Mouse (Mus musculus): ENCODE data around the gene Tfpi. TPM values are rescaled to one million over a fixed set of nuclear protein-coding genes. Genes with fewer than 3 reads are reported as not detected.

The Tfpi gene
- polyA plus RNA-seq, 1 experiment: 23.2 TPM

DNA sequence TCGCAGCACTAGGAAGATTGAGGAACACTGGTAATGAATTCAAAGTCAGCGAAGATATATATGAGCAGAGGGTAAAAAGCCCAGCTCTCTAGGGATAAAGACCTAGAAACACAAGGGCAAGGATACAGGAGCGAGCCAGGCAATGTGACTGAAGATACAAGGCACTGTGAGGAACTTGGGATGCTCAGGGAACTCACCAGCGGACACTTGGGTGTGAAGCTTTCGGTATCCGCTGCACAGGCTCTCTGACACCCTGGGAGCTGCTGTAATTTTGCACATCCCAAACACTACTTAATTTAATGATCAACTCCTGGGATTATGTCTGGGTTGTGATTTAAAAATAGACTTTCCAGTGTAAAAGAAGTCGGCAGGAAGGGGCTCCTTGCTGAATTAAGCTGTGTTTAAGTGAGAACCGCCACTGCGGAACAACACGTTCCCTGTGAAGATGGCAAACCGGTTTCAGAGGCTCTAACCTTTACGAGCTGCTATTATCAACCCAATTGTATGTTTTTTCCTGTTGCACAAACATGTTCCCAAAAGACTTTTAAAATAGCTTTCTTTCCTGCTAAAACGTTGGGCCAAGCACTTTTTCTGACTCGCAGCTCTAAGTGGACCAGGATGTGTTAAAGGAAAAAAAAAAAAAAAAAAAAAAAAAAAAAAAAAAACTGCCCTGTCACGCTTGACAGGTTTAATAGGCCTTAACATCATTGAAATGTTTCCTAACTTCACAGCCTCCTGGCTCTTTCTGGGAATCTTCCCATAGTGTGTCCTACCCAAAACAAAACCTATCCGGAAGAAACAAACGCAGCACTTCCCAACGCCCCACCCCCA is 89.8 kb downstream of the Tfpi start:
- Histone ChIP-seq H3K4me1 (ENCODE audit: control insufficient read depth, insufficient read depth, low read length) (no peaks in the 10 kb centered on the region; the same call in 1 of the 2 replicates), H3K4me3 (replicated peaks; ENCODE audit: control insufficient read depth, low read depth, low read length) (peak overlapping the region; percentile 9), H3K27ac (ENCODE audit: control insufficient read depth, insufficient read depth, low read depth, low read length, poor library complexity) (no peak overlapping the region; the same call in 1 of the 2 replicates)
- TF ChIP-seq POLR2A (IDR thresholded peaks at IDR 0.05; ENCODE audit: borderline replicate concordance, control insufficient read depth, low read depth, low read length) (no peak), CTCF (IDR thresholded peaks at IDR 0.05; ENCODE audit: control insufficient read depth, insufficient read depth, low read length) (no peak)
- 65% methylated on average over 18 of the region's 18 CpGs for WGBS

DNA sequence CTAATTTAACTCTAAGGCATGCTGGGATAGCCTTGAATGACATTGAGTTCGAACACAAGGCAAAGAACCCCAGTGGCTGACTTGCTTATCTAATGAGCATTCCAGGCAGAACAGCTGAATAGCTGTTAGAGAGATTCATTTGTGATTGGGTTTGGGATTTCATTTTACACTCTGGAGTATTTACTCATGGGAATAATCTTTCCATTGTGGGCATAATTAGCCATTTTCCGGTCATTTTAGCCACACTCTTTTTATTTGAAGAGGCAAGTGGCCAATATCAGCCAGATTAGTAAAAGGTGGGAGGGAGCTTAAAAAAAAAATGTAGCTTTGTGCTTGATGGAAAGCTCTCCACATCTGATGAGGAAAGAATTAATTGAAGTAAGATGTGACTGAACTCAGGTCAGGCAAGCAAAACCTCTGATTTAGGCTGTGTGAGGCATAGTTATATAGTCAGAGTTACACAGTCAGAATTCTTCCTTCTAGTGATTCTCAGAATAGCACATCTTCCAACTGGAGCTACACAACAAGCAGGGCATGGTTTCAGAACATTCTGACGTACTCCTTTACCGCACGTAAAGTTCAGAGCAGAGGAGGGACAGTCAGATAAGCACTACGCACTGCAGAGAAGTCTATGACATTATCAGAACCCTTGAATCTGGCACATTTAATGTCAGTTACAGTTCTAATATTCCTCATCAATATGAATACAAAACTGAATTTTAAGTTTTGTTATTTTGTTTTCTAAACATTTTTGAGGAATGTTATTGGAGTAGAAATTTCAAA is 91.5 kb downstream of the Tfpi start:
- Histone ChIP-seq H3K4me3 (replicated peaks; ENCODE audit: control insufficient read depth, low read depth, low read length) (no peak overlapping the region), H3K4me1 (ENCODE audit: control insufficient read depth, insufficient read depth, low read length) (no peaks in the 10 kb centered on the region; the same call in 1 of the 2 replicates), H3K27ac (ENCODE audit: control insufficient read depth, insufficient read depth, low read depth, low read length, poor library complexity) (no peak overlapping the region)
- TF ChIP-seq POLR2A (IDR thresholded peaks at IDR 0.05; ENCODE audit: borderline replicate concordance, control insufficient read depth, low read depth, low read length): no peak
- TF ChIP-seq CTCF (IDR thresholded peaks at IDR 0.05; ENCODE audit: control insufficient read depth, insufficient read depth, low read length): no peak
- 74% methylated on average over 6 of the region's 6 CpGs for WGBS

DNA sequence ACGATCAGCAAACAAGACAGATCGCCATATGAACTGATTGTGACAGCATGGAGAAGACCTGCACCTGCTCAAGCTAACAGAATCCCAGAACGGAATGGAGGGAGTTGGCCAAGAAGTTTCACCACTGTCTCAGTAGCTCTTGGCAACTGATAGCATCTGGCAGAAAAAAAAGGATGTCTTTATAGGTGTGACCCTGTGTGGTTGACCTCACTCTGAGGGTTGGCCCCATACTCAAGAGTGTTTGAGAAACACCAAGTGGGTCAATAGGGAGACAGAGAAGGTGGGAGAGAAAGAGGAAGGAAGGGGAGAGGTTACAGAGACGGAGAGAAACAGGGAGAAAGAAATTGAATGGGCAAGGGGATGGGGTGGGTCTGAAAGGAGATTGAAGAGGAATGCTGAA is 92.7 kb downstream of the Tfpi start:
- Histone ChIP-seq H3K4me3 (replicated peaks; ENCODE audit: control insufficient read depth, low read depth, low read length) (no peak overlapping the region), H3K27ac (ENCODE audit: control insufficient read depth, insufficient read depth, low read depth, low read length, poor library complexity) (no peak overlapping the region), H3K4me1 (ENCODE audit: control insufficient read depth, insufficient read depth, low read length) (no peaks in the 10 kb centered on the region; the same call in 1 of the 2 replicates)
- no peak for TF ChIP-seq CTCF (IDR thresholded peaks at IDR 0.05; ENCODE audit: control insufficient read depth, insufficient read depth, low read length)
- TF ChIP-seq POLR2A (IDR thresholded peaks at IDR 0.05; ENCODE audit: borderline replicate concordance, control insufficient read depth, low read depth, low read length): no peak
- 40% methylated on average over 4 of the region's 4 CpGs for WGBS

Other genes with a start within 250 kb of the Tfpi start
- 0.79 and 3.7 TPM in 2 replicates for gene Calcrl, start 51.4 kb downstream of the Tfpi start, polyA plus RNA-seq (2011; ENCODE audit: insufficient read depth, insufficient read length, low replicate concordance, missing spikeins)
- gene Ctnnd1, start 174.0 kb upstream of the Tfpi start, polyA plus RNA-seq (2011; ENCODE audit: insufficient read depth, insufficient read length, low replicate concordance, missing spikeins): 11.0 and 25.2 TPM in 2 replicates
- 0.50 TPM in 1 of 2 replicates, not detected in the other for gene Btbd18, start 182.3 kb upstream of the Tfpi start, polyA plus RNA-seq (2011; ENCODE audit: insufficient read depth, insufficient read length, low replicate concordance, missing spikeins)
- gene Selenoh, start 194.0 kb upstream of the Tfpi start, polyA plus RNA-seq (2011; ENCODE audit: insufficient read depth, insufficient read length, low replicate concordance, missing spikeins): 46.2 and 93.3 TPM in 2 replicates
- gene Gm28635, start 201.3 kb upstream of the Tfpi start, polyA plus RNA-seq (2011; ENCODE audit: insufficient read depth, insufficient read length, low replicate concordance, missing spikeins): not detected in 2 replicates
- 20.4 and 23.6 TPM in 2 replicates for gene Med19, start 201.6 kb upstream of the Tfpi start, polyA plus RNA-seq (2011; ENCODE audit: insufficient read depth, insufficient read length, low replicate concordance, missing spikeins)
- gene Tmx2, start 202.4 kb upstream of the Tfpi start, polyA plus RNA-seq (2011; ENCODE audit: insufficient read depth, insufficient read length, low replicate concordance, missing spikeins): 23.5 and 35.9 TPM in 2 replicates
- 10.8 and 14.6 TPM in 2 replicates for gene Zdhhc5, start 238.4 kb upstream of the Tfpi start, polyA plus RNA-seq (2011; ENCODE audit: insufficient read depth, insufficient read length, low replicate concordance, missing spikeins)

Measured in bone marrow, adult 2 months (tissue).